Mouse (Mus musculus) ES-E14 (cell line): ENCODE data around the gene Cracr2b.

Experiments
- HCFC1 ChIP-seq: IDR thresholded peaks from 2 replicates; pipeline ENCODE4 v1.6.1; 2012; ENCODE audit warnings: low read length, inconsistent platforms, borderline replicate concordance; ENCODE audit not compliant: insufficient read depth
- MAFK ChIP-seq: IDR thresholded peaks from 2 replicates; pipeline ENCODE4 v1.6.1; 2014; ENCODE audit warnings: mild to moderate bottlenecking, low read depth, low read length, inconsistent platforms; ENCODE audit not compliant: insufficient read depth
- ZC3H11A ChIP-seq: IDR thresholded peaks from 2 replicates; pipeline ENCODE4 v1.6.1; 2012; ENCODE audit warnings: low read depth, mild to moderate bottlenecking, inconsistent platforms, low read length, borderline replicate concordance
- ZNF384 ChIP-seq: IDR thresholded peaks from 2 replicates; pipeline ENCODE4 v1.6.1; 2012; ENCODE audit warnings: low read depth, low read length, inconsistent platforms

- TF ChIP-seq HCFC1 (no peak), ZC3H11A (no peak), MAFK (no peak), ZNF384 (no peak)
Measured at GRCm38 (mm10) chr7:141455610-141456314, 5.1 kb upstream of the Cracr2b start.
